Mouse (Mus musculus) myocyte (in vitro differentiated cells): ENCODE results near the gene Cep68.

Source experiments
- CEBPB ChIP-seq: IDR thresholded peaks from 2 replicates; pipeline ENCODE4 v1.6.1; 2011; ENCODE audit warnings: mild to moderate bottlenecking, moderate library complexity; ENCODE audit not compliant: poor library complexity, insufficient read depth, severe bottlenecking
- E2F4 ChIP-seq: IDR thresholded peaks from one replicate; pipeline ENCODE4 v1.6.1; 2011; ENCODE audit warnings: mild to moderate bottlenecking, control low read depth, moderate library complexity; ENCODE audit not compliant: insufficient read depth
- MAX ChIP-seq: IDR thresholded peaks from one replicate; pipeline ENCODE4 v1.6.1; 2011; ENCODE audit warnings: low read depth, mild to moderate bottlenecking, control low read depth
- MYOD1 ChIP-seq, 3 experiments: IDR thresholded peaks; one replicate each; pipeline ENCODE4 v1.6.1; 2011; ENCODE audit warnings: control low read depth in 2 of 3, low read depth in 2 of 3, mild to moderate bottlenecking in 2 of 3, moderate library complexity in 1 of 3; ENCODE audit not compliant: insufficient read length in 2 of 3, control insufficient read depth in 1 of 3
- MYOG ChIP-seq, 3 experiments: IDR thresholded peaks; one replicate each; pipeline ENCODE4 v1.6.1; 2011; ENCODE audit warnings: control low read depth in 2 of 3, low read depth in 2 of 3, mild to moderate bottlenecking in 2 of 3; ENCODE audit not compliant: insufficient read length in 2 of 3, control insufficient read depth in 1 of 3, insufficient read depth in 1 of 3
- POLR2A ChIP-seq: IDR thresholded peaks from one replicate; pipeline ENCODE4 v1.6.1; 2011; ENCODE audit warnings: low read depth, mild to moderate bottlenecking, control low read depth, moderate library complexity; ENCODE audit not compliant: insufficient read length
- POLR2AphosphoS2 ChIP-seq: IDR thresholded peaks from one replicate; pipeline ENCODE4 v1.6.1; 2011; ENCODE audit warnings: low read depth, control low read depth; ENCODE audit not compliant: insufficient read length
- TCF12 ChIP-seq: IDR thresholded peaks from one replicate; pipeline ENCODE4 v1.6.1; 2011; ENCODE audit warnings: mild to moderate bottlenecking, control low read depth; ENCODE audit not compliant: poor library complexity, insufficient read depth, severe bottlenecking
- TCF3 ChIP-seq: IDR thresholded peaks from one replicate; pipeline ENCODE4 v1.6.1; 2011; ENCODE audit warnings: low read depth, control low read depth; ENCODE audit not compliant: insufficient read length
- USF1 ChIP-seq: IDR thresholded peaks from one replicate; pipeline ENCODE4 v1.6.1; 2011; ENCODE audit warnings: low read depth, mild to moderate bottlenecking, control low read depth, moderate library complexity

DNA sequence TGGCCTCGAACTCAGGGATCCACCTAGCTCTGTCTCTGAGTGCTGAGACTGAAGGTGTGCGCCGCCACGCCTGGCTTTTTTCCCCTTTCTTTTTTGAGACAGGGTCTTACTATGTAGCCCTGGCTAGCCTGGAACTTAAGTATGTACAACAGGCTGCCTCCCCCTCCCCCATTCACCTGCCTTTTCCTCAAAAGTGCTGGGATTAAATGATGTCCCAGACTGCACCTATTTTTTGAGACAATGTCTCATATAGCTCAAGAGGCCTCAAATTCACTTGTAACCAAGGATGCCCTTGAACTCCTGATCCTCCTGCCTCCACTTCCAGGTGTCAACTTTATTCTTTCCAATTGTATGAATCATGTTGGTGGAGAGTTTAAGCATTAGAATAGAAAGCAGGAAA lies 23.3 kb downstream of the Cep68 start:
- no peak for TF ChIP-seq E2F4
- TF ChIP-seq POLR2AphosphoS2: no peak
- TF ChIP-seq POLR2A: no peak
- no peak for TF ChIP-seq MYOD1 (IDR thresholded peaks at IDR 0.05; ENCODE audit: control insufficient read depth in 1 of 3, insufficient read length in 2 of 3, low read depth in 2 of 3)
- no peak for TF ChIP-seq TCF12
- TF ChIP-seq MAX: no peak
- TF ChIP-seq CEBPB: no peak
- TF ChIP-seq USF1: no peak
- TF ChIP-seq MYOG (IDR thresholded peaks at IDR 0.05; ENCODE audit: control insufficient read depth in 1 of 3, insufficient read depth in 1 of 3, insufficient read length in 2 of 3, low read depth in 2 of 3): no peak
- no peak for TF ChIP-seq TCF3
